Mouse (Mus musculus) lung, embryonic 16.5 days (tissue): ENCODE data around the gene Grin2c. TPM values are rescaled to one million over a fixed set of nuclear protein-coding genes. Genes with fewer than 3 reads are reported as not detected.

ENCODE experiments used
- ATAC-seq: fragments of 200-750 bp; cut with Nextera tagmentation; 2 replicates; pipeline ENCODE4 v1.8.0; 2017; ENCODE audit warnings: low read depth, mild to moderate bottlenecking, moderate library complexity
- H3K27ac ChIP-seq: fragments of 300-500 bp; sonication (generic); 2 replicates; pipeline ENCODE4 v1.5.1; 2014; ENCODE audit warnings: mild to moderate bottlenecking, control low read depth, low read length
- H3K27me3 ChIP-seq: fragments of 300-500 bp; sonication (generic); 2 replicates; pipeline ENCODE4 v1.6.1; 2014; ENCODE audit warnings: low read depth, low read length, mixed read lengths; ENCODE audit not compliant: control insufficient read depth, insufficient read depth
- H3K36me3 ChIP-seq: fragments of 300-500 bp; sonication (generic); 2 replicates; pipeline ENCODE4 v1.6.1; 2014; ENCODE audit warnings: low read length; ENCODE audit not compliant: control insufficient read depth, insufficient read depth
- H3K4me1 ChIP-seq: fragments of 300-500 bp; sonication (generic); replicated peaks from 2 replicates; pipeline ENCODE4 v1.6.1; 2014; ENCODE audit warnings: low read length, mixed read lengths; ENCODE audit not compliant: control insufficient read depth, insufficient read depth
- H3K4me2 ChIP-seq: fragments of 300-500 bp; sonication (generic); 2 replicates; pipeline ENCODE4 v1.6.1; 2014; ENCODE audit warnings: low read depth, low read length, control low read depth
- H3K4me3 ChIP-seq: fragments of 300-500 bp; sonication (generic); 2 replicates; pipeline ENCODE4 v1.5.1; 2014; ENCODE audit warnings: mild to moderate bottlenecking, low read length, control low read depth
- H3K9ac ChIP-seq: fragments of 300-500 bp; sonication (generic); 2 replicates; pipeline ENCODE4 v1.6.1; 2014; ENCODE audit warnings: low read length, control low read depth
- H3K9me3 ChIP-seq: fragments of 300-500 bp; sonication (generic); 2 replicates; pipeline ENCODE4 v1.6.1; 2016; ENCODE audit warnings: low read length; ENCODE audit not compliant: control insufficient read depth
- WGBS: fragments of 180-500 bp; shearing (Covaris S2); extraction: QIAGEN DNeasy Blood & Tissue Kit; methylation state at CpG from one replicate; pipeline ENCODE4 v1.1.7; 2014; 5-methylcytosine and 5-hydroxymethylcytosine counted together
- polyA plus RNA-seq: library from polyadenylated mRNA; unstranded; fragments of >200 nt; fragmentation: Nextera tagmentation; extraction: Ambion mirVana; gene quantifications from 2 replicates; pipeline ENCODE4 v1.2.1, GENCODE M21; 2015

Grin2c gene
- 0.06 TPM in 1 of 2 replicates, not detected in the other for polyA plus RNA-seq

GRCm38 (mm10) chr11:115267061-115267883, at the start of gene Grin2c:
Gene Grin2c, minus strand, starts transcription at chr11:115267243.
- Histone ChIP-seq H3K4me2 (peak within 1 kb of the TSS; percentile 53), H3K27me3 (peaks cover 65% of the 10 kb centered on the region), H3K9me3 (no peaks in the 10 kb centered on the region), H3K4me3 (peak within 1 kb of the TSS; percentile 36), H3K9ac (peak within 1 kb of the TSS; percentile 30), H3K27ac (no peak within 1 kb of the TSS), H3K36me3 (no peaks in the 10 kb centered on the region), H3K4me1 (peaks cover 4% of the 10 kb centered on the region; the same call in 1 of the 2 replicates)
- WGBS = 7% methylated on average over 33 of the region's 50 CpGs
- no peak for ATAC-seq

GRCm38 (mm10) chr11:115314249-115314648, 47.2 kb upstream of the Grin2c start:
- H3K4me3 ChIP-seq = no peak overlapping the region
- H3K9ac ChIP-seq = no peak overlapping the region
- H3K27me3 ChIP-seq = peaks cover 62% of the 10 kb centered on the region
- H3K4me1 ChIP-seq = no peaks in the 10 kb centered on the region
- 41% methylated on average over 2 of the region's 2 CpGs for WGBS
- no peaks in the 10 kb centered on the region for H3K36me3 ChIP-seq
- H3K27ac ChIP-seq = no peak overlapping the region
- no peak for ATAC-seq
- H3K4me2 ChIP-seq = no peak overlapping the region
- no peaks in the 10 kb centered on the region for H3K9me3 ChIP-seq

GRCm38 (mm10) chr11:115308781-115309180, 41.7 kb upstream of the Grin2c start:
- ATAC-seq = no peak
- H3K9ac ChIP-seq = no peak overlapping the region
- no peaks in the 10 kb centered on the region for H3K9me3 ChIP-seq
- H3K36me3 ChIP-seq = no peaks in the 10 kb centered on the region
- no peaks in the 10 kb centered on the region for H3K4me1 ChIP-seq
- H3K4me2 ChIP-seq = no peak overlapping the region
- peaks cover 11% of the 10 kb centered on the region for H3K27me3 ChIP-seq
- no peak overlapping the region for H3K4me3 ChIP-seq
- H3K27ac ChIP-seq = no peak overlapping the region
- 75% methylated on average over 1 of the region's 1 CpGs for WGBS

DNA sequence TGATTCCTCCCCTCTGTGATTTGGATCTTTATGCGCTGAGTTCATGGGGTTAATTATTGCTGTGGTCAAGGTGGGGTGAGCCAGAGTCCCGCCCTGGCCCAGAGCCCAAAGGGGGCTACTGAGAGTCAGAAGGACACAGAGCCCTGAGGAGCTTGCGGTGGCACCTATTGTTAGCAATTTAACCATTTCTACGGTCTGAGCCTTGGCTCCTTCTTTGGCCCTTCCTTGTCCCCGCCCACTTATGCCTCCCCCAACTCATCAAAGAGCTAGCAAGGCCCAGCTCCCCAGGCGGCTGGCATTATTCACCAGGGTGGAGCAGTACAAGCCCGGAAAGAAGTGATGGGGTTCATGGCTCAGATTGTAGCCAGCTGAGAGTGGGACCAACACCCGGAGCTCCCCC, 39.8 kb upstream of the Grin2c start, which contains the start of gene Otop2:
Otop2 (plus strand) TSS at position 301 of the 400 bp plus-strand sequence.
- H3K36me3 ChIP-seq = no peaks in the 10 kb centered on the region
- 30% methylated on average over 8 of the region's 8 CpGs for WGBS
- H3K4me2 ChIP-seq = no peak within 1 kb of the TSS
- H3K4me1 ChIP-seq = no peaks in the 10 kb centered on the region
- H3K9ac ChIP-seq = no peak within 1 kb of the TSS
- no peak within 1 kb of the TSS for H3K4me3 ChIP-seq
- no peaks in the 10 kb centered on the region for H3K9me3 ChIP-seq
- ATAC-seq = no peak
- no peak within 1 kb of the TSS for H3K27ac ChIP-seq
- H3K27me3 ChIP-seq = no peaks in the 10 kb centered on the region; the same call in 1 of the 2 replicates

DNA sequence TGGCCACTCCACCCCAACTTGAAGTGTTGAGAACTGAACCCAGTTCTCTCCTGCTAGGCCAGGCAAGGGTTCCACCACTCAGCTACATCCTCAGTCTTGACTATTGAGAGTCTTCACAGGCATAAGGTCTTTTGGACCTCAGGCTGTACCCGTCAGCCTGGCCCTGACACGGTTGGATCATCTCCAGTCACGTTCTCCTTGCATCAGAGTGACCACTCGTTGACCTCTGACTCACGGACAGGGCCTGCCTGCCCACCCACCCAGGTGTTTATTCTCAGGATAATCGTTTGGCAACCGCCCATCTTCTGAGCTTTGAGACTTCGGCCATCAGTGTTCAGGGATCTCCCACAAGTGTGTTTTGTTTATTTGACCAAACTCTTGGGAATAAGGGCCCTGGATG, 36.1 kb upstream of the Grin2c start:
- WGBS = 17% methylated on average over 8 of the region's 8 CpGs
- Histone ChIP-seq H3K9ac (no peak overlapping the region), H3K27ac (no peak overlapping the region), H3K4me2 (no peak overlapping the region), H3K36me3 (no peaks in the 10 kb centered on the region), H3K4me1 (no peaks in the 10 kb centered on the region), H3K27me3 (peaks cover 10% of the 10 kb centered on the region), H3K4me3 (no peak overlapping the region), H3K9me3 (no peaks in the 10 kb centered on the region)
- peak; percentile 34; the same call in 1 of the 2 replicates for ATAC-seq

DNA sequence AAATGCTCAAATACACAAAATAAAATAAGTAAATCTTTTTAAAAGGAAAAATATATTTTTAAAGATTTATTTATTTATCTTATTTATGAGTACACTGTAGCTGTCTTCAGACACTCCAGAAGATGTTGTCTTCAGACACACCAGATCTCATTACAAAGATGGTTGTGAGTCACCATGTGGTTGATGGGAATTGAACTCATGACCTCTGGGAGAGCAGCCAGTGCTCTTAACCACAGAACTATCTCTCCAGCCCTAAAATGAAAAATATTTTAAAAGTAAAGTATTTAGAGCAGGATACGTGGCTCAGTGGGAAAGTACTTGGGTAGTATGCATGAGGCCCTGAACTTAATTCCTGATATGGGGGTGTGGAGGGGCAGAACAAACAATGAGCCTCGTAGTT, 34.3 kb upstream of the Grin2c start:
- Histone ChIP-seq H3K27ac (no peak overlapping the region), H3K27me3 (peaks cover 27% of the 10 kb centered on the region), H3K4me3 (no peak overlapping the region), H3K4me1 (peaks cover 3% of the 10 kb centered on the region; the same call in 1 of the 2 replicates), H3K9me3 (no peaks in the 10 kb centered on the region), H3K9ac (no peak overlapping the region), H3K4me2 (no peak overlapping the region), H3K36me3 (no peaks in the 10 kb centered on the region)
- WGBS = 72% methylated on average over 2 of the region's 2 CpGs
- ATAC-seq = no peak

GRCm38 (mm10) chr11:115300745-115301144, 33.7 kb upstream of the Grin2c start:
- no peak overlapping the region for H3K9ac ChIP-seq
- H3K4me3 ChIP-seq = no peak overlapping the region
- WGBS = 84% methylated on average over 4 of the region's 4 CpGs
- no peaks in the 10 kb centered on the region for H3K9me3 ChIP-seq
- no peak for ATAC-seq
- H3K4me2 ChIP-seq = no peak overlapping the region
- peaks cover 3% of the 10 kb centered on the region; the same call in 1 of the 2 replicates for H3K4me1 ChIP-seq
- H3K27ac ChIP-seq = no peak overlapping the region
- H3K27me3 ChIP-seq = peaks cover 28% of the 10 kb centered on the region
- H3K36me3 ChIP-seq = no peaks in the 10 kb centered on the region

GRCm38 (mm10) chr11:115298160-115298559, 31.1 kb upstream of the Grin2c start:
- H3K9ac ChIP-seq = no peak overlapping the region
- no peaks in the 10 kb centered on the region for H3K36me3 ChIP-seq
- no peak overlapping the region; the same call in 1 of the 2 replicates for H3K4me3 ChIP-seq
- WGBS = 67% methylated on average over 8 of the region's 8 CpGs
- H3K9me3 ChIP-seq = no peaks in the 10 kb centered on the region
- H3K4me2 ChIP-seq = no peak overlapping the region
- peaks cover 28% of the 10 kb centered on the region for H3K27me3 ChIP-seq
- no peak for ATAC-seq
- no peak overlapping the region for H3K27ac ChIP-seq
- H3K4me1 ChIP-seq = peaks cover 3% of the 10 kb centered on the region; the same call in 1 of the 2 replicates

DNA sequence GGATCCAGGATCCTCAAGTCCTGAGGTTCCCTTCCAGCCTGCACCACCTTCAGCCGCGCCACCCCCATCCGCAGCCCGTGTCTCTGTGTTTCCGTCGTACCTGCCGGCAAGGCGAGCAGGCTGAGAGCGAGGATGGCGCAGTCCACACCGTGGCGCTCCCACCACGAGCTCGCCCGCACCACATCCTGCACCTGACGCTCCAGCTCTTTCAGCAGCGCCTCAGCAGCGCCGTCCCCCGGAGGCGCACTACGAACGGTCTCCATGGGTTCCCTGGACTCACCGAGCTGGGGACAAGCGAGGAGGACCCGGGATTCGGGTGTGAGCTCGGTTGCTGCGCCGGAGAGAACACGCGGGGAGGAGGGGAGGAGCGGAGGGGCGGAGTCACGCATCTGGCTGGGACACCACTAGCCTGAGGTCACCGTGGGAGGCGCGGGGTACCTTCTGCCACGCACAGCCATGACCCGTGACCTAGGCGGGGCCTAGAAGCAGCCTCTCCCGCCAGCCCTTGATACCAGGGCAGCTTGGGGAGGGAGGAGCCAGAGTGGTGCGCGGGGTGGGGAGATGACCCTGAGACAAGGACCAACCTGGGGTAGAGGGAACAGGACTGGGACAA, 30.3 kb upstream of the Grin2c start, which contains the start of gene Fads6:
Fads6 (minus strand) TSS at position 450 of the 613 bp plus-strand sequence.
- WGBS = under 1% methylated on average over 44 of the region's 44 CpGs
- no peaks in the 10 kb centered on the region for H3K9me3 ChIP-seq
- peak within 1 kb of the TSS; percentile 58 for H3K9ac ChIP-seq
- peak; percentile 65 for ATAC-seq
- H3K36me3 ChIP-seq = no peaks in the 10 kb centered on the region
- peaks cover 28% of the 10 kb centered on the region for H3K27me3 ChIP-seq
- peaks cover 4% of the 10 kb centered on the region for H3K4me1 ChIP-seq
- peak within 1 kb of the TSS; percentile 71 for H3K4me2 ChIP-seq
- no peak within 1 kb of the TSS for H3K27ac ChIP-seq
- peak within 1 kb of the TSS; percentile 49 for H3K4me3 ChIP-seq
